Mouse (Mus musculus) brain, embryonic 14.5 days (tissue): ENCODE measurements around the gene Bri3.

Source experiments
- CTCF ChIP-seq: fragments of 200-500 bp; IDR thresholded peaks from 2 replicates; pipeline ENCODE4 v1.5.1; 2012; ENCODE audit warnings: inconsistent platforms, mild to moderate bottlenecking, moderate library complexity, borderline replicate concordance; ENCODE audit not compliant: insufficient read depth, insufficient read length; ENCODE audit errors: extremely low read depth
- POLR2A ChIP-seq: fragments of 200-500 bp; IDR thresholded peaks from 2 replicates; pipeline ENCODE4 v1.6.1; 2012; ENCODE audit warnings: mild to moderate bottlenecking, inconsistent platforms, borderline replicate concordance; ENCODE audit not compliant: poor library complexity, insufficient read depth, insufficient read length, severe bottlenecking; ENCODE audit errors: extremely low read depth

DNA sequence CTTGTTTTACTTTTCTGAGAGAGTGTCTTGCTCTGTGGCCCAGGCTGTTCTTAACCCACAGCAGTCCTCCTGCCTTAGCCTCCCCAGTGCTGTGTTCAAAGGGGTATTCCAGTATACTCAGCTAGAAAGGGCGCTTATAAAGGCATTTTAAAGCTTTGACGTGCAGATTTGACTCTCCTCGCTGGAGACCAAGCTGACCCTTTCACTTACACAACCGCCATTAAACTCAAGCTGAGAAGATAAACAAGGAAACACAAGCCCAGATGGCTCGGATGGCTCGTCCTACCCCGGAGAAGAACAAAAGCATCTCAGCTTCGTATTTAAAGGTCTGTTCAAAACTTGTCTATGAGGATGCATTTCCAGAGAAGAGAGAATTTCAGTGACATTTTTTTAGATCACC, 106.9 kb downstream of the Bri3 start:
- no peak for TF ChIP-seq CTCF
- no peak for TF ChIP-seq POLR2A
